Comparison of ENCODE assay signal across 8 mouse cellular contexts in the genomic region with DNA sequence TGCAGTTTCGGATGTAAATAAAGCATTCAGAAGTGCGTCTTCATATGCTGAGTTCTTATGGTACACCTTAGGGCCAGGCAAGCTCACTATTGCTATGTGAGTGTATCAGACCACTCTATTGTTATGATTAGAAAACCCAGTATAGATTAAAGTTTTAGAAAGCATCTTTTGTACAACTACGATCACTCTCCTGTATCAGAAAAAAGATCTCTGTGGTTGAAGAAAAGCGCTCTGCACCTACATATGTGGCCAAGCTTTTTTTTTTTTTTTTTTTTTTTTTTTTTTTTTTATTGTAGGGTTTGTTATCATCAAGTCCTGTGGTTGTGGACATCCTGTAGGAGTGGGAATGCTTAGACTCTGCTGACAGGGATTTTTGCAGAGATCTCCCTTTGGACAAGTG. TPM values are rescaled to one million over a fixed set of nuclear protein-coding genes. Genes with fewer than 3 reads are reported as not detected.
DNase-seq lines count a peak whose midpoint lies in the region; ATAC-seq and TF ChIP-seq lines count a peak whose summit lies in the region.

No protein-coding gene starts in this region.

- no peak for ATAC-seq in hindbrain, embryonic 14.5 days (ENCODE audit: low FRiP score)
- ATAC-seq in midbrain, embryonic 16.5 days: peak; percentile 30; the same call in 1 of the 2 replicates

- DNase-seq in kidney, adult 2 months: no peak
- DNase-seq in kidney, postnatal 4 days: no peak
- DNase-seq in NIH3T3 (ENCODE audit: low read depth): peak; percentile 5
- DNase-seq in hindbrain, embryonic 14.5 days (ENCODE audit: low spot score): no peak
- no peak for DNase-seq in thymus, postnatal 25 days
- no peak for DNase-seq in gastrocnemius, postnatal 25 days
- DNase-seq in adrenal gland, postnatal 14 days: no peak

- H3K36me3 ChIP-seq in kidney, adult 2 months (ENCODE audit: control insufficient read depth, insufficient read depth, low read length): 0 out of 2 replicates have a peak, but pooled peaks cover 2% of the 10 kb centered on the region
- peaks cover 5% of the 10 kb centered on the region for H3K36me3 ChIP-seq in hindbrain, embryonic 14.5 days (replicated peaks; ENCODE audit: control insufficient read depth, insufficient read depth)
- H3K36me3 ChIP-seq in midbrain, embryonic 16.5 days (ENCODE audit: control insufficient read depth, insufficient read depth, low read length): peaks cover 8% of the 10 kb centered on the region

- peaks cover 6% of the 10 kb centered on the region for H3K9me3 ChIP-seq in hindbrain, embryonic 14.5 days (ENCODE audit: control insufficient read depth, low read length)
- peaks cover 6% of the 10 kb centered on the region for H3K9me3 ChIP-seq in midbrain, embryonic 16.5 days (replicated peaks; ENCODE audit: control insufficient read depth, low read length, poor library complexity, severe bottlenecking)

- no peak for TF ChIP-seq CTCF in kidney, adult 2 months (conservative IDR thresholded peaks at IDR 0.05; ENCODE audit: insufficient read depth, insufficient read length, low read depth, low read length)

- no peak for TF ChIP-seq POLR2A in kidney, adult 2 months (IDR thresholded peaks at IDR 0.05; ENCODE audit: low read depth, low read length)

- H3K4me2 ChIP-seq in hindbrain, embryonic 14.5 days (replicated peaks): peak overlapping the region; percentile 62
- peak overlapping the region; percentile 49 for H3K4me2 ChIP-seq in midbrain, embryonic 16.5 days (ENCODE audit: low read length)

- WGBS in kidney, adult 2 months: 35% methylated on average over 4 of the region's 4 CpGs
- 56% methylated on average over 4 of the region's 4 CpGs for WGBS in hindbrain, embryonic 14.5 days
- 47% methylated on average over 4 of the region's 4 CpGs for WGBS in midbrain, embryonic 16.5 days

- no peaks in the 10 kb centered on the region for H3K27me3 ChIP-seq in kidney, adult 2 months (replicated peaks; ENCODE audit: control insufficient read depth, insufficient read depth, low read length)
- no peaks in the 10 kb centered on the region for H3K27me3 ChIP-seq in hindbrain, embryonic 14.5 days (ENCODE audit: control insufficient read depth, insufficient read depth, low read length)
- no peaks in the 10 kb centered on the region for H3K27me3 ChIP-seq in midbrain, embryonic 16.5 days (ENCODE audit: control insufficient read depth, insufficient read depth, low read depth, low read length)

- H3K9ac ChIP-seq in hindbrain, embryonic 14.5 days: peak overlapping the region; percentile 88
- H3K9ac ChIP-seq in midbrain, embryonic 16.5 days (ENCODE audit: low read depth, low read length): peak overlapping the region; percentile 41; the same call in 1 of the 2 replicates

- peak overlapping the region; percentile 70; the same call in 1 of the 2 replicates for H3K4me3 ChIP-seq in kidney, adult 2 months (ENCODE audit: insufficient read depth, low read depth, low read length)
- H3K4me3 ChIP-seq in hindbrain, embryonic 14.5 days (replicated peaks; ENCODE audit: low read length): peak overlapping the region; percentile 75
- H3K4me3 ChIP-seq in midbrain, embryonic 16.5 days (ENCODE audit: low read depth, low read length): peak overlapping the region; percentile 70

- 0 out of 2 replicates have a peak, but pooled peaks cover 4% of the 10 kb centered on the region for H3K4me1 ChIP-seq in kidney, adult 2 months (ENCODE audit: control insufficient read depth, insufficient read depth, low read length)
- peaks cover 24% of the 10 kb centered on the region for H3K4me1 ChIP-seq in hindbrain, embryonic 14.5 days (replicated peaks; ENCODE audit: control insufficient read depth, insufficient read depth, low read length)
- peaks cover 21% of the 10 kb centered on the region for H3K4me1 ChIP-seq in midbrain, embryonic 16.5 days (ENCODE audit: control insufficient read depth, insufficient read depth, low read length)

- H3K27ac ChIP-seq in kidney, adult 2 months (ENCODE audit: insufficient read depth, low read depth, low read length): no peak overlapping the region
- H3K27ac ChIP-seq in hindbrain, embryonic 14.5 days: no peak overlapping the region
- H3K27ac ChIP-seq in midbrain, embryonic 16.5 days (ENCODE audit: low read length): no peak overlapping the region

RNA-seq across cellular contexts. Expression of a gene that starts 0.9 kb away (rescaled TPM):
- polyA plus RNA-seq in kidney, adult 2 months (2012; rRNA removed): 3.0 and 3.4 TPM in 2 replicates
- polyA plus RNA-seq in hindbrain, embryonic 14.5 days (2014; fragmentation: Nextera tagmentation; extraction: Ambion mirVana): 19.1 and 21.3 TPM in 2 replicates
- polyA plus RNA-seq in midbrain, embryonic 16.5 days (2015; fragmentation: Nextera tagmentation; extraction: Ambion mirVana): 19.5 and 20.0 TPM in 2 replicates
- total RNA-seq in gastrocnemius, postnatal 25 days (2021): 10 to 100 TPM; 16.8 to 17.6 TPM
- 14.2 and 16.4 TPM in 2 replicates for total RNA-seq in adrenal gland, postnatal 14 days (2021)

RNA-seq across cellular contexts. Expression of a gene that starts 1.0 kb away (rescaled TPM):
- polyA plus RNA-seq in kidney, adult 2 months (2012; rRNA removed): 1.4 and 1.7 TPM in 2 replicates
- 20.0 and 22.2 TPM in 2 replicates for polyA plus RNA-seq in hindbrain, embryonic 14.5 days (2014; fragmentation: Nextera tagmentation; extraction: Ambion mirVana)
- polyA plus RNA-seq in midbrain, embryonic 16.5 days (2015; fragmentation: Nextera tagmentation; extraction: Ambion mirVana): 21.4 and 22.9 TPM in 2 replicates
- total RNA-seq in gastrocnemius, postnatal 25 days (2021): 1 to 10 TPM; 5.2 to 5.6 TPM
- total RNA-seq in adrenal gland, postnatal 14 days (2021): 9.6 and 10.4 TPM in 2 replicates

RNA-seq across cellular contexts. Expression of a gene that starts 53.6 kb away (rescaled TPM):
- 0.33 and 0.83 TPM in 2 replicates for polyA plus RNA-seq in kidney, adult 2 months (2012; rRNA removed)
- 8.7 and 8.9 TPM in 2 replicates for polyA plus RNA-seq in hindbrain, embryonic 14.5 days (2014; fragmentation: Nextera tagmentation; extraction: Ambion mirVana)
- polyA plus RNA-seq in midbrain, embryonic 16.5 days (2015; fragmentation: Nextera tagmentation; extraction: Ambion mirVana): 9.4 and 9.6 TPM in 2 replicates
- under 1 TPM; 0.95 to 0.96 TPM for total RNA-seq in gastrocnemius, postnatal 25 days (2021)
- total RNA-seq in adrenal gland, postnatal 14 days (2021): 3.2 and 6.5 TPM in 2 replicates
